Mouse (Mus musculus) central nervous system, embryonic 14 days (tissue): ENCODE measurements around the gene Ddx21. TPM values are rescaled to one million over a fixed set of nuclear protein-coding genes. Genes with fewer than 3 reads are reported as not detected.

Source experiments
- polyA plus RNA-seq: library from polyadenylated mRNA; depleted of rRNA; stranded (reverse); fragments of >200 nt; gene quantifications from 2 replicates; pipeline ENCODE4 v1.2.3, GENCODE M21; 2012; rRNA removed

Ddx21 gene
- 46.7 and 50.2 TPM in 2 replicates for polyA plus RNA-seq

DNA sequence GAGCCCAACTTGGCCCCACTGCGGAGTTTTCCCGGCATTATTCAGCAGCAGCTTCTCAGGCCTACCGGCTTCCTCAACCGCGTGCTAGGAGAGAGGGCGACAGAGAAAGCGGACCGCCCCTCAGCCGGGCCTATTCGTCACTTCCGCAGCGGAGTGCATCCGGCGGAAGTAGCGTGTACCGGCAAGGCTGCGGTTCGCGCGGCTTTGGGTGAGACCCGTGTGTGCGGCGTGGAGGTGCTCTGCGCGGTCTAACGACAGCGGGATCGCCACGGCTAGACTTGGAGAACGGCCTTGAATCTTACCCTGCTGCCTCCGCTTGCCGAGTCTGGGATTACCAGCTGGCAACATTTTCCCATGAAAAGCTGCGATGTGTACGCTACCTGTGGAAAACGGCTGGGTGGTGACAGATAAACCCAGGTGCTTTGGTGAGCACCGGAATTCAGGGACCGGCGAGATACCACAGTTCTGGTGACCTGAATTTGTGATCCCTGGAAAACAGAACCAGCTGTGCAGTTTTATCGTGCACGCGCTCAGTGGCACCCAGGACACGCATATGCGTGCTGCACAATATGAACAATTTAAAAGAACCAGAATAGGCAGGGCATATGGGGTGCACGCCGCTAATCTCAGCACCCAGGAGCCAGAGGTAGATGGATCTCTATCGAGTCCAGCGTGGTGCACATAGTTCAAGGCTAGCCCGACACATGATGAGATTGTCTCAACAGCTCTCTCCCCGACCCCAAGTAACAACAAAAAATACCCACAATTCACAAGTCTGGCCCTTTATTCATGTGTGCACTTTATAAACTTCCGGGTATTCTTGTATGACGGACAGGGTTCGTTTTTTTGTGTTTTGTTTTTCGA is at the start of gene Ddx21:
Gene Ddx21, minus strand, starts transcription at position 105 of the 864 bp plus-strand sequence.

GRCm38 (mm10) chr10:62650881-62651810 is 49.1 kb upstream of the Ddx21 start, which contains the start of gene Ddx50:
TSS of gene Ddx50 (minus strand) at chr10:62651218.

GRCm38 (mm10) chr10:62578338-62579100 is 23.6 kb downstream of the Ddx21 start, which contains the start of gene Kif1bp:
TSS of gene Kif1bp (minus strand) at chr10:62578457.

Other genes with a start within 250 kb of the Ddx21 start
- gene Hk1, start 222.4 kb downstream of the Ddx21 start, polyA plus RNA-seq = 65.6 and 72.5 TPM in 2 replicates
- gene Hkdc1, start 179.8 kb downstream of the Ddx21 start, polyA plus RNA-seq = 0.52 and 0.68 TPM in 2 replicates
- 0.80 and 0.95 TPM in 2 replicates for gene 4930507D05Rik, start 152.8 kb downstream of the Ddx21 start, polyA plus RNA-seq
- gene Supv3l1, start 152.5 kb downstream of the Ddx21 start, polyA plus RNA-seq = 30.7 and 31.3 TPM in 2 replicates
- gene Vps26a, start 115.5 kb downstream of the Ddx21 start, polyA plus RNA-seq = 26.5 and 29.8 TPM in 2 replicates
- 6.1 and 9.6 TPM in 2 replicates for gene Srgn, start 74.8 kb downstream of the Ddx21 start, polyA plus RNA-seq
- gene Kif1bp, start 23.8 kb downstream of the Ddx21 start, polyA plus RNA-seq = 62.4 and 68.2 TPM in 2 replicates
- gene Ddx50, start 48.9 kb upstream of the Ddx21 start, polyA plus RNA-seq = 83.7 and 92.3 TPM in 2 replicates
- gene Stox1, start 123.8 kb upstream of the Ddx21 start, polyA plus RNA-seq = 2.2 and 2.5 TPM in 2 replicates
- gene Ccar1, start 190.0 kb upstream of the Ddx21 start, polyA plus RNA-seq = 87.3 and 93.4 TPM in 2 replicates